Mouse (Mus musculus) cerebellum, postnatal 36 days (tissue): ENCODE data around the gene Ptprh.

Source experiments
- DNase-seq, 2 experiments: peaks; one replicate each; pipeline ENCODE4 v3.0.0; 2021 to 2022; ENCODE audit warnings: mixed read lengths in 2 of 2

Ptprh gene

GRCm38 (mm10) chr7:4522292-4522691 lies 81.5 kb downstream of the Ptprh start:
- DNase-seq = no peak

- no peak for DNase-seq
These were observed 82.4 kb downstream of the Ptprh start for GRCm38 (mm10) chr7:4521231-4522003.

- no peak for DNase-seq
These were observed 85.4 kb downstream of the Ptprh start for GRCm38 (mm10) chr7:4518487-4518886.

- DNase-seq = no peak
These were observed 87.3 kb downstream of the Ptprh start, which contains the start of gene Tnnt1 for GRCm38 (mm10) chr7:4516332-4517050. Gene Tnnt1 (minus strand): TSS chr7:4516382.

GRCm38 (mm10) chr7:4515853-4516252 lies 88.0 kb downstream of the Ptprh start:
- DNase-seq = no peak

- DNase-seq = no peak
These were observed 89.8 kb downstream of the Ptprh start for GRCm38 (mm10) chr7:4513829-4514712.

- no peak for DNase-seq
These were observed 90.6 kb downstream of the Ptprh start for GRCm38 (mm10) chr7:4513236-4513635.

- no peak for DNase-seq
These were observed 92.2 kb downstream of the Ptprh start for GRCm38 (mm10) chr7:4511489-4512224.

GRCm38 (mm10) chr7:4509863-4510608 lies 93.8 kb downstream of the Ptprh start:
- DNase-seq = peak; percentile 41 to 57

- DNase-seq = no peak
These were observed 95.1 kb downstream of the Ptprh start for GRCm38 (mm10) chr7:4508739-4509116.

GRCm38 (mm10) chr7:4508062-4508738 lies 95.6 kb downstream of the Ptprh start:
- no peak for DNase-seq

GRCm38 (mm10) chr7:4507220-4507619 lies 96.6 kb downstream of the Ptprh start:
- DNase-seq = no peak

- DNase-seq = no peak
These were observed 99.0 kb downstream of the Ptprh start for GRCm38 (mm10) chr7:4504646-4505435.

GRCm38 (mm10) chr7:4503858-4504257 lies 100.0 kb downstream of the Ptprh start:
- no peak for DNase-seq

- DNase-seq = no peak
These were observed 100.7 kb downstream of the Ptprh start for GRCm38 (mm10) chr7:4503100-4503499.

- DNase-seq = peak; percentile 39 to 63
These were observed 101.3 kb downstream of the Ptprh start for GRCm38 (mm10) chr7:4502421-4503090.

- DNase-seq = peak; percentile 96
These were observed 102.1 kb downstream of the Ptprh start, which contains the start of gene Ppp1r12c for GRCm38 (mm10) chr7:4501558-4502397. Gene Ppp1r12c (minus strand): TSS chr7:4501680.

- DNase-seq = peak; percentile 57 to 67
These were observed 102.9 kb downstream of the Ptprh start for GRCm38 (mm10) chr7:4500892-4501471.
